Mouse (Mus musculus) WW6 (cell line): ENCODE measurements around the gene Dnpep.
A peak's percentile ranks its signal among the peaks of the same experiment; 100 is the strongest.

Experiments
- DNase-seq: peaks from one replicate; pipeline ENCODE4 v3.0.0-alpha.2; 2013; ENCODE audit warnings: low read depth, low spot score

The Dnpep gene

GRCm38 (mm10) chr1:75317241-75318201 is at the start of gene Dnpep:
Gene Dnpep, minus strand, starts transcription at chr1:75317990.
- DNase-seq, result peak; percentile 99

- DNase-seq, result no peak
Observed at GRCm38 (mm10) chr1:75365510-75366137, 47.8 kb upstream of the Dnpep start.

GRCm38 (mm10) chr1:75363868-75364267 is 46.1 kb upstream of the Dnpep start:
- DNase-seq, result no peak

GRCm38 (mm10) chr1:75361750-75362149 is 44.0 kb upstream of the Dnpep start:
- DNase-seq, result no peak

GRCm38 (mm10) chr1:75361123-75361522 is 43.3 kb upstream of the Dnpep start:
- no peak for DNase-seq

GRCm38 (mm10) chr1:75360112-75361031 is 42.6 kb upstream of the Dnpep start, which contains the start of gene Des:
Gene Des, plus strand, starts transcription at chr1:75360329.
- DNase-seq, result no peak

- no peak for DNase-seq
Observed at GRCm38 (mm10) chr1:75359346-75359745, 41.6 kb upstream of the Dnpep start.

- no peak for DNase-seq
Observed at GRCm38 (mm10) chr1:75358009-75358408, 40.2 kb upstream of the Dnpep start.

GRCm38 (mm10) chr1:75357261-75357660 is 39.5 kb upstream of the Dnpep start:
- no peak for DNase-seq

GRCm38 (mm10) chr1:75349275-75349674 is 31.5 kb upstream of the Dnpep start:
- DNase-seq, result no peak

- no peak for DNase-seq
Observed at GRCm38 (mm10) chr1:75347279-75347678, 29.5 kb upstream of the Dnpep start.

- DNase-seq, result no peak
Observed at GRCm38 (mm10) chr1:75345036-75345935, 27.5 kb upstream of the Dnpep start.

GRCm38 (mm10) chr1:75344291-75345035 is 26.7 kb upstream of the Dnpep start:
- DNase-seq, result no peak

GRCm38 (mm10) chr1:75342874-75343416 is 25.2 kb upstream of the Dnpep start:
- no peak for DNase-seq

- DNase-seq, result no peak
Observed at GRCm38 (mm10) chr1:75340519-75340918, 22.7 kb upstream of the Dnpep start.

GRCm38 (mm10) chr1:75339337-75339736 is 21.5 kb upstream of the Dnpep start:
- no peak for DNase-seq

- DNase-seq, result no peak
Observed at GRCm38 (mm10) chr1:75338091-75338694, 20.4 kb upstream of the Dnpep start.

GRCm38 (mm10) chr1:75337097-75337496 is 19.3 kb upstream of the Dnpep start:
- no peak for DNase-seq

- no peak for DNase-seq
Observed at GRCm38 (mm10) chr1:75336461-75336860, 18.7 kb upstream of the Dnpep start.
